Mouse (Mus musculus): Measurements from ENCODE around the gene Oscp1. TPM values are rescaled to one million over a fixed set of nuclear protein-coding genes. Genes with fewer than 3 reads are reported as not detected.

Gene Oscp1
- total and polyA plus RNA-seq, 3 experiments = 3.9 to 6.7 (median 5.0) TPM

DNA sequence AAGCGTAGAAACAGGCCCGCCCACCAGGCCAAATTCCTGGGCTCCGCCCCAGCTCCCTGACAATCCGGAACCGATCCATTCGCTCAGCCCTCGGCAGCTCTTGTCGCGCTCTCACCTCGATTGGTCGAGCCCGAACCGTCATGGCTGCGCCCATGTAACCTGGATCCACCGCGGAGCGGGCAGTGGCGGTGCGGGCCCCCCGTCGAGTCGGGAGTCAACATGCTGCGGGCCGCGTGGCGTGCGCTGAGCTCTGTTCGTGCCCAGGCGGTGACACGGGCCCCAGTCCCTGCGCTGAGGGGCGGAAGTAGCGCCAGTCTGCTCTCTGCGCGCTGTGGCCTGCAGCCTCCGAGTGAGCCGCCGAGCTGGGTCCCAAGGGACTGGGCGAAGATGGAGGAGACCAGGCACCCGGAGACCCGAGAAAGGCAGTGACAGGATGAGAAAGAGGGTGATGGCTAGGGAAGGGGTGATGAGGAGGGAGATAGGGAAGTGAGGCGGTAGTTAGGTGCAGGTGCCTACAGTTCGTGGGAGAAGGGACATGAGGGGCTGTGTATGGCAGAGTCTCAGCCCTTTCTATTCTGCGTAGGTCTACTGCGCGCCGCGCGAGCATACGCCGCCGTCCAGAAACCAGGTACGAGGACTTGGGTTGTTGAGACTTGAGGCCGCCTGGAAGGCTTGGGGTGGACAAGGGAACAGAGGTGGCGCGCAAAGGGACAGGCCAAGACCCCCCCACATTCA lies 11.3 kb upstream of the Oscp1 start, which contains the start of gene Mrps15:
TSS of gene Mrps15 (plus strand) at position 75 of the 735 bp plus-strand sequence.
- H3K4me2 ChIP-seq (ENCODE audit: insufficient read depth, low read depth, poor library complexity, severe bottlenecking) = peak within 1 kb of the TSS; percentile 72
- dilution Hi-C loops (cut with MboI; ENCODE audit: extremely low pct_ligation_motif_present, extremely low pct_unique_long_range_greater_than_20kb, low sequenced_read_pairs) (no loop called here), in situ Hi-C loops (cut with MboI; ENCODE audit: low pct_ligation_motif_present, low pct_unique_long_range_greater_than_20kb, low sequenced_read_pairs) (no loop called here)
- no peaks in the 10 kb centered on the region for H3K9me3 ChIP-seq (replicated peaks; ENCODE audit: low read length)
- H3K27ac ChIP-seq (ENCODE audit: insufficient read depth, low read depth) = peak within 1 kb of the TSS; percentile 76
- TF ChIP-seq RCOR1 (conservative IDR thresholded peaks at IDR 0.05; ENCODE audit: low read depth, low read length) (no peak), SMC3 (IDR thresholded peaks at IDR 0.05; ENCODE audit: low read depth, low read length) (no peak), TCF12 (IDR thresholded peaks at IDR 0.05; ENCODE audit: low read depth, low read length) (peak; percentile 67), CHD1 (IDR thresholded peaks at IDR 0.05; ENCODE audit: low read depth, low read length) (no peak), ZMIZ1 (IDR thresholded peaks at IDR 0.05; ENCODE audit: low read depth, low read length) (peak; percentile 56; the same call in 1 of the 2 replicates), MAFK (IDR thresholded peaks at IDR 0.05; ENCODE audit: insufficient replicate concordance, low read length) (no peak), EP300 (IDR thresholded peaks at IDR 0.05; ENCODE audit: low read length) (no peak), E2F4 (IDR thresholded peaks at IDR 0.05; ENCODE audit: insufficient replicate concordance, low read depth, low read length) (no peak), MYC (IDR thresholded peaks at IDR 0.05; ENCODE audit: low read depth, low read length) (no peak), USF1 (IDR thresholded peaks at IDR 0.05; ENCODE audit: low read depth, low read length) (no peak), ZKSCAN1 (IDR thresholded peaks at IDR 0.05; ENCODE audit: borderline replicate concordance, low read depth, low read length) (no peak), USF2 (conservative IDR thresholded peaks at IDR 0.05; ENCODE audit: low read depth, low read length) (no peak), ZC3H11A (IDR thresholded peaks at IDR 0.05; ENCODE audit: low read depth, low read length) (no peak), ELF1 (IDR thresholded peaks at IDR 0.05; ENCODE audit: low read depth, low read length) (peak; percentile 94), MXI1 (IDR thresholded peaks at IDR 0.05; ENCODE audit: low read depth, low read length) (peak; percentile 87), GABPA (IDR thresholded peaks at IDR 0.05; ENCODE audit: insufficient replicate concordance, low read depth, low read length) (peak; percentile 22; the same call in 1 of the 2 replicates), BHLHE40 (IDR thresholded peaks at IDR 0.05; ENCODE audit: low read depth, low read length) (no peak), UBTF (IDR thresholded peaks at IDR 0.05; ENCODE audit: low read depth, low read length) (no peak; the same call in 1 of the 2 replicates), SIN3A (IDR thresholded peaks at IDR 0.05; ENCODE audit: low read length) (peak; percentile 96), KAT2A (IDR thresholded peaks at IDR 0.05; ENCODE audit: insufficient replicate concordance, low read length) (peak; percentile 92; the same call in 1 of the 2 replicates), POLR2A (IDR thresholded peaks at IDR 0.05; ENCODE audit: low read depth, low read length) (peak; percentile 76; the same call in 1 of the 2 replicates), CHD2 (IDR thresholded peaks at IDR 0.05; ENCODE audit: low read length) (no peak), CTCF (conservative IDR thresholded peaks at IDR 0.05 in 1 of 2, IDR thresholded peaks at IDR 0.05 in 1 of 2; ENCODE audit: low read depth in 2 of 2, low read length in 2 of 2) (no peak), MAX (IDR thresholded peaks at IDR 0.05; ENCODE audit: low read length) (no peak), MEF2A (IDR thresholded peaks at IDR 0.05; ENCODE audit: borderline replicate concordance, low read depth, low read length) (0 out of 2 replicates have a peak, but pooled peaks have one; percentile 40), RAD21 (IDR thresholded peaks at IDR 0.05; ENCODE audit: low read depth, low read length) (no peak), PAX5 (IDR thresholded peaks at IDR 0.05; ENCODE audit: low read length) (no peak), MAZ (IDR thresholded peaks at IDR 0.05; ENCODE audit: low read depth, low read length) (no peak), NRF1 (IDR thresholded peaks at IDR 0.05; ENCODE audit: low read depth, low read length) (peak; percentile 74), HCFC1 (IDR thresholded peaks at IDR 0.05; ENCODE audit: low read depth, low read length) (peak; percentile 99), TBP (conservative IDR thresholded peaks at IDR 0.05; ENCODE audit: low read depth, low read length) (no peak), ETS1 (conservative IDR thresholded peaks at IDR 0.05; ENCODE audit: low read depth, low read length) (no peak; the same call in 1 of the 2 replicates), JUN (IDR thresholded peaks at IDR 0.05; ENCODE audit: insufficient read depth, low read depth, low read length) (no peak), ZNF384 (IDR thresholded peaks at IDR 0.05; ENCODE audit: low read depth, low read length) (no peak), IRF4 (IDR thresholded peaks at IDR 0.05; ENCODE audit: low read depth, low read length) (peak; percentile 80), JUND (conservative IDR thresholded peaks at IDR 0.05; ENCODE audit: low read depth, low read length) (no peak), NELFE (IDR thresholded peaks at IDR 0.05; ENCODE audit: low read depth, low read length) (peak; percentile 58; the same call in 1 of the 2 replicates), POLR2AphosphoS2 (IDR thresholded peaks at IDR 0.05; ENCODE audit: low read depth, low read length) (peak; percentile 56; the same call in 1 of the 2 replicates)
- peak within 1 kb of the TSS; percentile 71 to 99 (median 94) for H3K4me3 ChIP-seq (replicated peaks in 1 of 3; ENCODE audit: low read depth in 2 of 3, low read length in 2 of 3, poor library complexity in 1 of 3)
- peak; percentile 94 for DNase-seq (ENCODE audit: extremely low read depth)
- peaks cover 3% of the 10 kb centered on the region; the same call in 1 of the 2 replicates for H3K79me2 ChIP-seq (replicated peaks; ENCODE audit: control insufficient read depth, extremely low read depth, insufficient read depth, poor library complexity, severe bottlenecking)
- H3K4me1 ChIP-seq (ENCODE audit: control insufficient read depth in 1 of 2, insufficient read depth in 2 of 2) = peaks cover 5 to 13% of the 10 kb centered on the region in 2 experiments
- peak within 1 kb of the TSS; percentile 70 for H3K9ac ChIP-seq (ENCODE audit: insufficient read depth, low read depth)
- H3K36me3 ChIP-seq (replicated peaks in 1 of 2; ENCODE audit: control insufficient read depth in 1 of 2, insufficient read depth in 1 of 2, low read length in 1 of 2) = peaks cover 17 to 34% of the 10 kb centered on the region in 2 experiments
- H3K27me3 ChIP-seq (replicated peaks) = peaks cover 1% of the 10 kb centered on the region
